Mouse (Mus musculus) heart, embryonic 13.5 days (tissue): Measurements from ENCODE around the gene Ints11. TPM values are rescaled to one million over a fixed set of nuclear protein-coding genes. Genes with fewer than 3 reads are reported as not detected.

ENCODE experiments used
- ATAC-seq: fragments of 200-750 bp; cut with Nextera tagmentation; 2 replicates; pipeline ENCODE4 v1.8.0; 2017; ENCODE audit warnings: moderate TSS enrichment; ENCODE audit not compliant: insufficient number of reproducible peaks, low FRiP score, low TSS enrichment; ENCODE audit errors: extremely low read depth
- H3K27ac ChIP-seq: fragments of 300-500 bp; sonication (generic); replicated peaks from 2 replicates; pipeline ENCODE4 v1.5.1; 2015; ENCODE audit warnings: moderate library complexity, mild to moderate bottlenecking, inconsistent platforms
- H3K27me3 ChIP-seq: fragments of 300-500 bp; sonication (generic); replicated peaks from 2 replicates; pipeline ENCODE4 v1.6.1; 2015; ENCODE audit warnings: mild to moderate bottlenecking, inconsistent platforms
- H3K36me3 ChIP-seq: fragments of 300-500 bp; sonication (generic); 2 replicates; pipeline ENCODE4 v1.6.1; 2015; ENCODE audit warnings: mild to moderate bottlenecking, inconsistent platforms
- H3K4me1 ChIP-seq: fragments of 300-500 bp; sonication (generic); 2 replicates; pipeline ENCODE4 v1.6.1; 2015; ENCODE audit warnings: inconsistent platforms
- H3K4me2 ChIP-seq: fragments of 300-500 bp; sonication (generic); 2 replicates; pipeline ENCODE4 v1.6.1; 2015; ENCODE audit warnings: inconsistent platforms, mild to moderate bottlenecking, moderate library complexity
- H3K4me3 ChIP-seq: fragments of 300-500 bp; sonication (generic); 2 replicates; pipeline ENCODE4 v1.5.1; 2015; ENCODE audit warnings: moderate library complexity, mild to moderate bottlenecking, inconsistent platforms
- H3K9ac ChIP-seq: fragments of 300-500 bp; sonication (generic); 2 replicates; pipeline ENCODE4 v1.6.1; 2015; ENCODE audit warnings: inconsistent platforms, mild to moderate bottlenecking, moderate library complexity
- H3K9me3 ChIP-seq: fragments of 300-500 bp; sonication (generic); 2 replicates; pipeline ENCODE4 v1.6.1; 2016; ENCODE audit warnings: inconsistent platforms
- WGBS: fragments of 180-500 bp; shearing (Covaris S2); methylation state at CpG from one replicate; pipeline ENCODE4 v1.1.7; 2015; ENCODE audit warnings: mixed read lengths; 5-methylcytosine and 5-hydroxymethylcytosine counted together
- polyA plus RNA-seq: library from polyadenylated mRNA; unstranded; fragments of >200 nt; fragmentation: Nextera tagmentation; extraction: Ambion mirVana; gene quantifications from 2 replicates; pipeline ENCODE4 v1.2.1, GENCODE M21; 2015

Ints11 gene
- polyA plus RNA-seq, 1 experiment from 2014 or later = 36.0 TPM

GRCm38 (mm10) chr4:155838187-155839153 is 30.9 kb upstream of the Ints11 start:
- H3K9ac ChIP-seq = peak overlapping the region; percentile 83; the same call in 1 of the 2 replicates
- peak overlapping the region; percentile 86 for H3K4me2 ChIP-seq
- 40% methylated on average over 8 of the region's 8 CpGs for WGBS
- peaks cover 58% of the 10 kb centered on the region for H3K4me1 ChIP-seq
- peak overlapping the region; percentile 87 for H3K27ac ChIP-seq
- ATAC-seq = no peak
- no peak overlapping the region for H3K4me3 ChIP-seq
- H3K9me3 ChIP-seq = no peaks in the 10 kb centered on the region
- H3K36me3 ChIP-seq = peaks cover 23% of the 10 kb centered on the region
- peaks cover 5% of the 10 kb centered on the region; the same call in 1 of the 2 replicates for H3K27me3 ChIP-seq

DNA sequence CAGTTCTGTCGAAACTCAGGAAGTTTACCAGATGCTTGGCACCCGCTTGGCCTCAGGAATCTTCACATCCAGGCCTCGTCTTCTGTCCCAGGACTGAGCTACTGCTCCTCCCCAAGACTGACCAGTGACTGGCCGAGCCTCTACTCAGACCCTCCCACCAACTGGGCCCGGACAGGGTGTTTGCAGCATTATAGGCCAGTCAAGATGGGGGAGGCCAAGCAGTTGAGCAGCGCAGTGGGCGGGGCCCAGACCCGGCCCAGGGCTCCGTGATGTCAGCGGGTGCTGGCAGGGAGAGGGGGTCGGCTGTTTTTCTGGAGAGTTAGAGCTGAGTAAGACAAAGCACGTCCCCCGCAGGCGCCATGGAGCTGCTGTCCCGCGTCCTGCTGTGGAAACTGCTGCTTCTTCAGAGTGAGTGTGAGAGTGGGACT is 29.8 kb upstream of the Ints11 start, which contains the start of gene Mxra8:
Mxra8 (plus strand) TSS at position 198 of the 428 bp plus-strand sequence.
- H3K4me2 ChIP-seq = peak within 1 kb of the TSS; percentile 86
- peak within 1 kb of the TSS; percentile 87 for H3K27ac ChIP-seq
- peak within 1 kb of the TSS; percentile 60 for H3K4me3 ChIP-seq
- H3K9ac ChIP-seq = peak within 1 kb of the TSS; percentile 83
- peaks cover 5% of the 10 kb centered on the region; the same call in 1 of the 2 replicates for H3K27me3 ChIP-seq
- 4% methylated on average over 16 of the region's 16 CpGs for WGBS
- H3K36me3 ChIP-seq = peaks cover 30% of the 10 kb centered on the region
- ATAC-seq = peak; percentile 83
- H3K4me1 ChIP-seq = peaks cover 49% of the 10 kb centered on the region
- no peaks in the 10 kb centered on the region for H3K9me3 ChIP-seq

DNA sequence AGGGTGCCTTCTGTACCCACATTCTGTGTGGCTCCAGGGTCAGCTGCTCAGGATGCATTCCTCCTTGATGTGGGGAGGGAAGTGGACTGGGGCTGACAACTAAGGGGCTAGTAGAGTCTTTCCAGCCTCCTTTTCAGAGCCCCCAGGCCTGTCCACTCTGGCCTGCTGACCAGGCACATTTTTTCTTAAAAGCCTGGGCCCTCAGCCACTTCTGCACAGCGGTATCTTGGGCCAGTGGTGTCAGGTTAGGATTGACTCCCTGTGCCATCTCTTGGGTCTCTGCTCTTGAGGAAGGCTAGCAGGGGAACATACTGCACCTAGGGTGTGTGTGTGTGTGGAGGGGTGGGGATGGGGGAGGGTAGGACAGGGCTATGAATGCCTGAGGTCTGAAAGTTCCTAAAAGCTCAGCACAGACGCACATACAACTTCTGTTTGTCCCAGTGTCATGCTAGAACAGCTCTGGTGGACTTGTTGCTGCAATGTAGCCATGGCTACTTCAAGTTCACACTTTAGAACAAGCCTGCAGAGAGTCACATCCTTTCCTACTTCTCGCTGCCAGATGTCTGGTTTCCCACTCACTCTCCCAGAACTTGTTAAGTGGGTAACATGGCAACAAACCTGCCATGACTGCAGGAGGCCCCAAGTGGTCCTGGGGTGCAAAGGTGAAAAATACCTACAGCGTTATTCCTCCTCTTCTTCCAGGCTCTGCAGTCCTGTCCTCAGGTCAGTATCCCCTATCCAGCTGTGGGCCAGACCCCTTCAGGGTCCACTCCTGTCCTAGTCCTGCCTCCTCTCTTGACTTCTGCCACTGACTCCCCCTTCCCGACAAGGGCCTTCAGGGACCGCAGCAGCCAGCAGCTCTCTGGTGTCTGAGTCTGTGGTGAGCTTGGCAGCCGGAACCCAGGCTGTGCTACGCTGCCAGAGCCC is 29.0 kb upstream of the Ints11 start:
- peak overlapping the region; percentile 86 for H3K4me2 ChIP-seq
- 11% methylated on average over 8 of the region's 8 CpGs for WGBS
- peak overlapping the region; percentile 83 for H3K9ac ChIP-seq
- peak overlapping the region; percentile 60 for H3K4me3 ChIP-seq
- H3K27ac ChIP-seq = peak overlapping the region; percentile 87
- no peak for ATAC-seq
- peaks cover 32% of the 10 kb centered on the region for H3K36me3 ChIP-seq
- peaks cover 49% of the 10 kb centered on the region for H3K4me1 ChIP-seq
- peaks cover 5% of the 10 kb centered on the region; the same call in 1 of the 2 replicates for H3K27me3 ChIP-seq
- H3K9me3 ChIP-seq = no peaks in the 10 kb centered on the region

- H3K9ac ChIP-seq = peak overlapping the region; percentile 83
- peak overlapping the region; percentile 60 for H3K4me3 ChIP-seq
- H3K36me3 ChIP-seq = peaks cover 32% of the 10 kb centered on the region
- H3K27ac ChIP-seq = no peak overlapping the region; the same call in 1 of the 2 replicates
- 0 out of 2 replicates have a peak, but pooled peaks have one; percentile 9 for ATAC-seq
- H3K9me3 ChIP-seq = no peaks in the 10 kb centered on the region
- H3K27me3 ChIP-seq = peaks cover 5% of the 10 kb centered on the region; the same call in 1 of the 2 replicates
- H3K4me1 ChIP-seq = peaks cover 49% of the 10 kb centered on the region
- under 1% methylated on average over 32 of the region's 32 CpGs for WGBS
- peak overlapping the region; percentile 86 for H3K4me2 ChIP-seq
These were observed 28.3 kb upstream of the Ints11 start for GRCm38 (mm10) chr4:155841003-155841454.

DNA sequence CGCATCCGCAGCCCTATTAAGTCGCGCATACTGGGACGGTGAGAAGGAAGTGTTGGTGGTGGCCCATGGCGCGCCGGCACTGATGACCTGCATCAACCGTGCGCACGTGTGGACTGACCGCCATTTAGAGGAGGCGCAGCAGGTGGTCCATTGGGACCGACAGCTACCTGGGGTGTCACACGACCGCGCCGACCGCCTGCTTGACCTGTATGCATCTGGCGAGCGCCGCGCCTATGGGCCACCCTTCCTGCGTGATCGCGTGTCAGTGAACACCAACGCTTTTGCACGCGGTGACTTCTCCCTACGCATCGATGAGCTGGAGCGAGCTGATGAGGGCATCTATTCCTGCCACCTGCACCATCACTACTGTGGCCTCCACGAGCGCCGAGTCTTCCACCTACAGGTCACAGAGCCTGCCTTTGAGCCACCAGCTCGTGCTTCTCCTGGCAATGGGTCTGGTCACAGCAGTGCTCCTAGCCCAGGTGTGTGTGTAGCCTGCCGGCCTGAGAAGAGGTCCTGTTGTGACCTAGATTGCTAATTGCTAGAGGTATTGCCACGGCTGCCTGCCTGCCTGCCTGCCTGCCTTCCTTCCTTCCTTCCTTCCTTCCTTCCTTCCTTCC is 27.6 kb upstream of the Ints11 start:
- peak overlapping the region; percentile 60 for H3K4me3 ChIP-seq
- peaks cover 54% of the 10 kb centered on the region for H3K4me1 ChIP-seq
- H3K4me2 ChIP-seq = peak overlapping the region; percentile 86
- H3K36me3 ChIP-seq = peaks cover 30% of the 10 kb centered on the region
- no peaks in the 10 kb centered on the region for H3K9me3 ChIP-seq
- H3K27ac ChIP-seq = no peak overlapping the region
- 47% methylated on average over 38 of the region's 38 CpGs for WGBS
- peaks cover 5% of the 10 kb centered on the region; the same call in 1 of the 2 replicates for H3K27me3 ChIP-seq
- peak overlapping the region; percentile 83 for H3K9ac ChIP-seq
- ATAC-seq = no peak

- Histone ChIP-seq H3K27me3 (peaks cover 5% of the 10 kb centered on the region; the same call in 1 of the 2 replicates), H3K4me1 (peaks cover 49% of the 10 kb centered on the region), H3K36me3 (peaks cover 29% of the 10 kb centered on the region), H3K27ac (no peak overlapping the region), H3K9me3 (no peaks in the 10 kb centered on the region), H3K4me2 (no peak overlapping the region), H3K4me3 (no peak overlapping the region), H3K9ac (no peak overlapping the region)
- ATAC-seq = no peak
- WGBS = 84% methylated on average over 5 of the region's 5 CpGs
These were observed 26.1 kb upstream of the Ints11 start for GRCm38 (mm10) chr4:155843231-155843630.

GRCm38 (mm10) chr4:155846871-155847578 is 22.3 kb upstream of the Ints11 start, which contains the start of gene Dvl1:
TSS of gene Dvl1 (plus strand) at chr4:155847402.
- H3K4me3 ChIP-seq = peak within 1 kb of the TSS; percentile 92
- no peaks in the 10 kb centered on the region for H3K9me3 ChIP-seq
- peak within 1 kb of the TSS; percentile 98 for H3K4me2 ChIP-seq
- 1% methylated on average over 64 of the region's 65 CpGs for WGBS
- peaks cover 35% of the 10 kb centered on the region for H3K4me1 ChIP-seq
- no peaks in the 10 kb centered on the region for H3K27me3 ChIP-seq
- ATAC-seq = peak; percentile 92
- H3K36me3 ChIP-seq = peaks cover 22% of the 10 kb centered on the region
- peak within 1 kb of the TSS; percentile 97 for H3K9ac ChIP-seq
- H3K27ac ChIP-seq = peak within 1 kb of the TSS; percentile 70

GRCm38 (mm10) chr4:155847591-155848352 is 21.6 kb upstream of the Ints11 start:
- Histone ChIP-seq H3K4me2 (peak overlapping the region; percentile 98), H3K4me1 (peaks cover 35% of the 10 kb centered on the region), H3K27me3 (no peaks in the 10 kb centered on the region), H3K9me3 (no peaks in the 10 kb centered on the region), H3K4me3 (peak overlapping the region; percentile 92), H3K36me3 (peaks cover 16% of the 10 kb centered on the region), H3K27ac (peak overlapping the region; percentile 70), H3K9ac (peak overlapping the region; percentile 97)
- peak; percentile 6; the same call in 1 of the 2 replicates for ATAC-seq
- WGBS = 2% methylated on average over 56 of the region's 69 CpGs

DNA sequence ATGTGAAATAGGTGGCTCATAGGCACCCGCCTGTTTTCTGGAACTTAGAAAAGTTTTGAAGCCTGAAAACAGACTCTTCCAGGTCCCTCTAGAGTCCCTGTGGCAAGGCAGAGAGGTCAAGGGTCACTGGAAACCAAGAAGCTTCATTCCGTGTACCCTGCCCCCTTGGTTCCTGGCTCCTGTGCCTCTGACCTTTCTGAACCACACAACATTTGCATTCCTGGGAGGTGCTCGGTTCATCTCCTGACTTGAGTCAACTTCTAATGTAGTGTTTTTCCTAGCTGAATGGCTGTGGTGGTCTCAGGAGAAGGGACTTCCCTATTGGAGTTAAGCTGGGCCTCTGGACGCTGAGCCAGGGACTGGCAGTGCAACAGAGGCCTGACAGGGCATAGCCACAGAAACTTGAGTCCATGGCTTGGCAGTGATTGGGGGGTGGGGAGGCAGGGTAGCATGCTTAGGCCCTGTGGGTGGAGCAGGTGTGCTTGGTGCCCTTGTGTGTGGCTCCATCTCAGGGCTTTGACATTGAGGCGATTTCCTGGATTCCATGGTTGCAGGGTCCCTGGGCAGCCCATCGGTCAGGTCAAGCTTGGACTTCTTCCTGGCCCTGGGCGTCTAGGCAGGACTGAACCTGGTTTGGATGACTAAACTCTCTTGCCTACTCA is 20.8 kb upstream of the Ints11 start:
- Histone ChIP-seq H3K27me3 (no peaks in the 10 kb centered on the region), H3K9ac (peak overlapping the region; percentile 97), H3K27ac (no peak overlapping the region), H3K4me3 (peak overlapping the region; percentile 92), H3K4me1 (peaks cover 35% of the 10 kb centered on the region), H3K36me3 (peaks cover 12% of the 10 kb centered on the region), H3K4me2 (peak overlapping the region; percentile 98), H3K9me3 (no peaks in the 10 kb centered on the region)
- 62% methylated on average over 7 of the region's 7 CpGs for WGBS
- no peak for ATAC-seq
